Mouse (Mus musculus): ENCODE data around the gene Hyal2.

GRCm38 (mm10) chr9:107522400-107522711, 45.4 kb upstream of the Hyal2 start:
- TF ChIP-seq CTCF (IDR thresholded peaks at IDR 0.05; ENCODE audit: extremely low read depth, insufficient read length, insufficient replicate concordance, low read depth, low read length) (no peak), POLR2A (IDR thresholded peaks at IDR 0.05; ENCODE audit: low read depth, low read length) (no peak)
